Mouse (Mus musculus) thymus, adult 18-20 months (tissue): ENCODE data around the gene Ncf1.
A peak's percentile ranks its signal among the peaks of the same experiment; 100 is the strongest.

Experiments used
- DNase-seq, 2 experiments: peaks; one replicate each; pipeline ENCODE4 v3.0.0; 2022; ENCODE audit warnings: mixed read lengths in 2 of 2

The Ncf1 gene

DNA sequence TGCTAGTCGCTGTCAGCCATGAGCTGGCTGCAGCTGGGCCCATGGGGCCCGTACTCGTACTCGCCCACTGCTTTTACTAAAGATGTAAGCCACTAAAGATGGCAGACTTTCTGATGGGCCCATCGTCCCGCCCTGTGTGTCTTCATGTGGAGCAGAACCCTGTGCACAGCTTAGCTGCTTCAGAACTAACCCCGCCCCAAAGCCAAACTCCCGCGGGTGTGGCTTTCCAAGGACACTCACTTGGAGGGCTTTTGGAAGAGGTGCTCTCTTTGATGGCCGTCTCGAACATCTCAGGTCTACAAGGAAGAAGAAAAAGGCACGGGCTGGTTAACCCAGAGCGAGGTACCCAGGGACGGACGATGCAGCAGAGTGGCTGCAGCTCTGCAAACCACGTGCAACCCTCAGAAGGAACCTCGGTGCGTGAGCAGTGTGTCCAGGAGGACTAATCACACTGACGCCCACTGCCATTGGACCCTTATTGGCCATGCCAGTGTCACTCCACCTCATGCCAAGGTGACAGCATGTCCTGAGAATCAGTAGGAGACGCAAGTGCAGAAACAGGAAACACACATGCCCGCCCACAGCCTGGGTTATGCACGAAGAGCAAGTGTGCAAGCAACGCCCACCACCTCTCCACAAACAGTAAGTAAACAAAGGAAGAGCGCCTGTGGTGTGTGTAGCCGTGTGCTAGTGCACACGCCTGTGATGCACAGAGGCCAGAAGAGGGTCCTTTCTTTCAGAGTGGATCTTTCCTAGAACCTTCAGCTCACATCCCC is 14.4 kb upstream of the Ncf1 start:
- DNase-seq: no peak

GRCm38 (mm10) chr5:134241831-134242230 is 12.4 kb upstream of the Ncf1 start:
- no peak for DNase-seq

GRCm38 (mm10) chr5:134237936-134238760 is 8.7 kb upstream of the Ncf1 start:
- no peak for DNase-seq

DNA sequence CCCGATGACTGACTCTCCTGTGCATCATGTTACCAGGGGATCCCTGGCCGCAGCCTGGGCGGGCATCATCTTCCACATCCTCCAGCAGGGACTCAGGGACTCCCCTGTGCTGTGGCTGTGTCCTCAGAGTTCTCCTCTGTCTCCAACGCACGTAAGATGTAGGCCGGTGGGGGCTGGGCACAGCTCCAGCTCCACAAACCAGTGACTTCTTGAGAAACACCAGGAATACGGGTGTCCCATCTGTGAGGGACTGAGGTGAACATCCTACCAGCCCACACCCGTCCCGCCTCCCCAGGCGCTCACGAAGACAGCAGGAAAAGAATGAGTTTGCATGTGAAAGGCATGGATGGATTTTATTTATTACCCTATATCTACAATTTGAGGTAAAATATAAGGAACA is 8.1 kb upstream of the Ncf1 start:
- no peak for DNase-seq

DNA sequence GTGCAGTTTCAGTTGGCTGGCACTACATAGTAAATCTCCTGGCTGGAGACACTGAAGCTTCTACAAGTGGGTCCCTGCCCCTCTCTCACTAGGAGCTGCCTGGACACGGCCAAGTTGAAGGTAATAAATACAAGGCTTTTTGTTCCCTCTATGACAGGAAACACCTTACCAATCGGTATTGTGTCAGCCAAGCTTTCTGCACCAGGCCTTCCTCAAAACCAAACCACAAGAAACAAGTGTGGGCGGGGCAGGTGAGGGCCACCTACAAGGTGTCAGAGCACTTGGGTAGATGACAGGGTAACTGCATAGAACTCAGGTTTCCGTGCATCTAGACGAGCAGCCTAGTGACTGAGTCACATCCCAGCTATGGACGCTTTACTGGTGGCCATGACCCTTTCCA is 7.4 kb upstream of the Ncf1 start:
- peak; percentile 53 to 83 for DNase-seq

GRCm38 (mm10) chr5:134236241-134236640 is 6.8 kb upstream of the Ncf1 start:
- DNase-seq: no peak

DNA sequence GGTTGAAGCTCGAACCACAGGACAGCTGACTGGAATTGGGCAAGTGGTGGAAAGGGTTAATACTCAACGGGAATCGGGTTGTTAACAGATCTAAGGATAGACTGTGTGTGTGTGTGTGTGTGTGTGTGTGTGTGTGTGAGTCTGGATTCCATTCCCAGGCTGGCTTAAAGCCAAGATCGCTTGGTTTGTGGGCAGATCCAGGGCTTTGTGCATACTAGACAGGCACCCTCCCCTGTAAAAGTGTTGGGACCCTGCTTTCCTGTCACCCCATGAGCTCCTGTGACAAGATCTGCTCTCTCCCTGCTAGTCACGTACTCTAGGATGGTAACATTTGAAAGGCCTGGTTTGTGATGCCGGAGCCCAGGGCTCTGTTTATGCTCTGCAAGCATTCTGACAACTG is 5.7 kb upstream of the Ncf1 start:
- DNase-seq: no peak

GRCm38 (mm10) chr5:134234205-134234604 is 4.8 kb upstream of the Ncf1 start:
- DNase-seq: no peak

DNA sequence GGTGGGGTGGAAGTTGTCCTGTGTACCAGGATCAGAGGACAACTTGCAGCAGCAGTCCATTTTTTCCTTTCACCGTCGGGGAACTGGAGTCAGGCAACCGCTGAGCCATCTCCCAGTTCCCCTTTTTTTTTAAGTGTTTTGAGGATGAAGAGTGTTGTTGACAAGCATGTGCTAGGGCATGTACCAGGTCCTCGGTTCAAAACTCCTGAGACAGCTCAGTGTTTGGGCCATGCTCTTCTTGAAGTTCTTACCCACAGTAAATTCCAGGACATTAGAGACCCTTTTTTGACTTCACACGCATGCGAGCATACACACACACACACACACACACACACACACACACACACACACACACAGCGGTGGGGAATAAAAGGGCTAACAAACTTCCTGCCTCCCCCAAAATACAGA is 3.8 kb upstream of the Ncf1 start:
- no peak for DNase-seq

- peak in 1 of 2 experiments; percentile 69 for DNase-seq
Measured at GRCm38 (mm10) chr5:134232568-134232967, 3.1 kb upstream of the Ncf1 start.

DNA sequence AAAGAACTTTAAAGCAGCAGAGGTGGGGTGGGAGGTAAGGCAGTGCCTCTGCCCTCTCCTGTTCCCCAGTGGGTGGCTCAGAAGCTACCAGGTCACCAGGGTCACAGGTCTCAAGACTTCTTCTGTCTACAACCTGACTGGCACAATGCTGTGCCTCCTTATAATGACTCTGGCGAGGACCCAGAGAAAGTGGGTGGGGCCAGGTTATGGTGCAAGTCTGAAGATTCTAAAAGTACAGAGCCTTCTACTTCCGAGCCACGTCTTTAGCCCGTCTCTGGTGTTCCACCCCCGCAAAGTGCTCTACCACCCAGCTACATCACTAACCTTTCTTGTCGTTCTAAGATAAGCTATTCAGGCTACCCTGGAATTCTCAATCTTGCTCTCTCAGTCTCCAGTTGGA is 2.7 kb upstream of the Ncf1 start:
- peak in 1 of 2 experiments; percentile 59 for DNase-seq

GRCm38 (mm10) chr5:134231376-134231775 is 2.0 kb upstream of the Ncf1 start:
- DNase-seq: no peak

GRCm38 (mm10) chr5:134228249-134228638 is 1.2 kb downstream of the Ncf1 start:
- no peak for DNase-seq

DNA sequence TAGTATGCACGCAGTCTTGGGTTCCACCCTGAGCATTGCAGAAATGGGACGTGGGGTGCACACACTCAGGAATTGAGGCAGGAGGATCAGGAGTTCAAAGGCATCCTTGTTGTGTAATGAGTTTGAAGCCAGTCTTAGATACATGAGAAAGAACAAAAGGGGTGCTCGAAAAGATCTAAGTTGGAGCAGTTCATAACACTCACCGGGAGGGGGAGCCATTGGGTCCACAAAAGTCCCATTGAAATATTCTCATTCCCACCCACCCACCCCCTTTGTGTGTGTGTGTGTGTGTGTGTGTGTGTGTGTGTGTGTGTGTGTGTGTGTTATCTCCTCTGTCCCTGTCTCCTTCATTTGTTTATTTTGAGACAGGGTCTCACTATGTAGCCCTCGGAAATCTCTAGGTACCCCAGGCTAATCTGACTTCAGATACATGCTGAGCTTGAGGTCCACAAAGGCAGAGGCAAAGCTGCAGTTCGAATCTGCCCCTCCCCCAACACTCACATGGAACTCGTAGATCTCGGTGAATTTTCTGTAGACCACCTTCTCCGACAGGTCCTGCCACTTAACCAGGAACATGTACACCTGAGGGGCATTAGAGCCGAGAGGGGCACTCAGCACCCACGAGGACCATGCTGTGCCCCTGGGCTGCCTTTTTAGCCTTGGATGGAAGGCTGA is 1.7 kb downstream of the Ncf1 start:
- no peak for DNase-seq

GRCm38 (mm10) chr5:134226946-134227345 is 2.5 kb downstream of the Ncf1 start:
- DNase-seq: no peak

- no peak for DNase-seq
Measured at GRCm38 (mm10) chr5:134225110-134225901, 4.1 kb downstream of the Ncf1 start.

DNA sequence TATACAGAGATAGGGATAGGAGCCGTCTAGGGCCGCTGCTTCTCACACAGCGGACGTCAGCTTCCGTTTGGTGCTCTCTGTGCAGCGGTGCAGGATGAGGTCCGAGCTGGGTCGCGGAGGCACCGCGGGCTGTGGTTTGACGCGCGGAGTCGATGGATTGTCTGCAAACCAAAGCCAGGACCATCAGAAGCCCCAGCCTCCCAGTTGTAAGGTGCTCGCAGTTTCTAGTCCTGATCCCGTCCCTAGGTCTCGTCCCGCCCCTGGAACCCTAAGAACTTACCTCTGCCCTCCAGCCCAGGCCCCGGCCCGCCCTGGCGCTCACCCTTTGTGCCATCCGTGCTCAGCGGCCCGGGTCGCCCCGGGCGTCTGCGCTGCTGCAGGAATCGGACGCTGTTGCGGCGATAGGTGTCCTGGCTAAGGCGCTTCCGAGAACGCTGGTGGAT is 7.7 kb downstream of the Ncf1 start:
- DNase-seq: no peak

- DNase-seq: no peak
Measured at GRCm38 (mm10) chr5:134221278-134221677, 8.1 kb downstream of the Ncf1 start.

GRCm38 (mm10) chr5:134217900-134218299 is 11.5 kb downstream of the Ncf1 start:
- DNase-seq: no peak

DNA sequence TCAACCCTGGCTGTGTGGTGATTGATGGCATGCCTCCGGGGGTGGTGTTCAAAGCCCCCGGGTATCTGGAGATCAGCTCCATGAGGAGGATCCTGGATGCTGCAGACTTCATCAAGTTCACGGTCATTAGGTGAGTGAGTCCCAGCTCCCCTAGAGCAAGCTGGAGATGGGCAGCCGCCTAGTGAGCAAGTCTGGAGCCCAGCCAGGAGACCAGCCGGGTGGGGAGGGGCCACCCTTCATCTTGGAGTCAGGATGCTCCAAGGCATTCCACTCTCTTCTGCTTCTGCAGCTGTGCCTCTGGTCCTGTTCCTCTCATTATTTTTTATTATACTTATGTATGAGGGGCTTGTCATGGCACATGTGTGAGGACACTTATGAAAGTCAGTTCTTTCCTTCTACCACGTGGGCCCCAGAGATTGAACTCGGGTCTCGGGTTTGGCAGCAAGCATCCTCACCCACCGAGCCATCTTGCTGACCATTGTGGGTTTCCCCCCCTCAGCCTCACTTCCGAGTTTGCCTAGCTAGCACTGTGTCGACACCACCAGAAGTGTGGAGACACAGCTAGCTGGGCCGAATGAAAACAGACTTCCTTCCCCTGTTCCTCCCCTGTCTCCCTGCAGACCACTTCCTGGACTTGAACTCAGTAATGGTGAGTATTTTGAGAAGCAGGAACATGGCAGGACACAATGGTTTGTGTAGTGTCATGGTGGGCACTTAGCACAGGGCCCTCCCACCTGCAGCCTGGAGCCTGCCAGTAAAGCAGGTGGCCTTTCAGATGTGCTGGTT is 15.2 kb downstream of the Ncf1 start:
- no peak for DNase-seq

DNA sequence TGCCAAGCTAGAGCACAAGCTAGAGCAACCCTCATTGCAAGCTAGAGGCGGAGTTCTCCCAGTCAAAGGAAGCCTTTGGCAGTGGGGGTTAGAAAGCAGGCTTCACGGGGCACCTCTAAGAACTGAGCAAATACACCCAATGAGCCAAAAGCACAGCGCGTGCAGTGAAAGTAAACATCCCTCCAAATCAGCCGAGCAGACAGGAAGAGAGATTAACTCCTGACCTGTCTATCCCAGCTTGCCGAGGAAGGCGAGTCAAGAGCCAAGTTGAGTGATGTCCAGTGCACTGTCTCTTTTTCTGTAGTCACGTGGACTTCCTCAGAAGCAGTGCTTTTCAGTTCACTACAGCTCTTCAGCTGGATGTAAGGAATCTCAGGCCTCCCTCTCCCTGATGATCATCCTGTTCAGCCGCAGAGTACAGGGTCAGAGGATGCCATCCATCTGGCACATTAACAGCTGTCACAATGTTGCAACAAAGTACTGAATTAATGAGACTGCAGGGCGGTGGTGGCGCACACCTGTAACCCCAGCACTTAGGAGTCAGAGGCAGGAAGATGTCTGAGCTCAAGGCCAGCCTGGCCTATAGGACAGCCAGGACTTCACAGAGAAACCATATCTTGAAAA is 19.4 kb downstream of the Ncf1 start:
- DNase-seq: no peak
